Mouse (Mus musculus) gastrocnemius, postnatal 14 days (tissue): ENCODE measurements around the gene Ankrd6. TPM values are rescaled to one million over a fixed set of nuclear protein-coding genes. Genes with fewer than 3 reads are reported as not detected.

Experiments
- DNase-seq: peaks from one replicate; pipeline ENCODE4 v3.0.0; 2021; ENCODE audit warnings: mixed read lengths
- intact Hi-C: fragments of 180-260 bp; cut with DNase I; formaldehyde crosslinking; loops from one replicate; pipeline ENCODE4 v1.15.1; 2025; ENCODE audit warnings: low total_unique reads
- total RNA-seq, 2 experiments: library from RNA; stranded (reverse); gene quantifications; 2 replicates each; pipeline ENCODE4 v1.2.3; 2021

Ankrd6 gene
- total RNA-seq, 2 experiments from 2014 or later, result 2.3 TPM

- DNase-seq, result no peak
- intact Hi-C loops, result no loop called here
Measured at GRCm38 (mm10) chr4:32909996-32910395, 40.6 kb downstream of the Ankrd6 start.

DNA sequence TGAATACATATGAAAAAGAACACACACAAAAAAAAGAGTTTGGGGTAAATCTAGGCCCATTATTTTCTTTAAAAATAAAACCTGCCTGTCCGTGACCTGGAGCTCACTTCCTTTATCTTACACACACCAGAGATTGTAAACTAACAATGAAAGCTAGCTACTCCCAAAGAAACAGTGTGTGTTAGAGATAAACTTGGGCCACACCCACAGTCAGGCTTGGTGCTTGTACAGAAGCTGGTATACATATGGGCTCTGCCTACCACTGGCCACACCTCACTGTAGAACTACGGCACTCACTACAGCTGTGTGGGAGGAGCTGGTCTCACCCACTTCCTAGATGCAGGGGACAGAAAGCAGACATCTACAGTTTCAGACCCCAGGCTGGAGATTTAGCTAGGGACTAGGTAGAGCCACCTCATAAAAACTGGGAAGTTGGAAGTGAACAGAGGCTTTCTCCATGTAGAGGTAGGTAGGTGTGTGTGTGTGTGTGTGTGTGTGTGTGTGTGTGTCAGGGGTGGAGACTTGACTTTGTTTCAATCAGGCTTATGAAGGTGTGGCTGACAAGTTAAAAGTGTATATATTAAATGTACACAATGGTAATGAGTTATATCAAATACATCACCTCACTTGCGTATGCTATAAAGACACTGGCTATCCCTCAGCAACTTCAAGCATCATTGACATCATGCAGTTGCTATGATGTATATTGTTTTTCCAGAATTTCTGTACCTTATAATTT, 41.2 kb downstream of the Ankrd6 start:
- intact Hi-C loops, result no loop called here
- no peak for DNase-seq

GRCm38 (mm10) chr4:32907631-32908030, 43.0 kb downstream of the Ankrd6 start:
- DNase-seq, result no peak
- intact Hi-C loops, result no loop called here

GRCm38 (mm10) chr4:32906627-32907026, 44.0 kb downstream of the Ankrd6 start:
- intact Hi-C loops, result no loop called here
- peak; percentile 72 for DNase-seq

DNA sequence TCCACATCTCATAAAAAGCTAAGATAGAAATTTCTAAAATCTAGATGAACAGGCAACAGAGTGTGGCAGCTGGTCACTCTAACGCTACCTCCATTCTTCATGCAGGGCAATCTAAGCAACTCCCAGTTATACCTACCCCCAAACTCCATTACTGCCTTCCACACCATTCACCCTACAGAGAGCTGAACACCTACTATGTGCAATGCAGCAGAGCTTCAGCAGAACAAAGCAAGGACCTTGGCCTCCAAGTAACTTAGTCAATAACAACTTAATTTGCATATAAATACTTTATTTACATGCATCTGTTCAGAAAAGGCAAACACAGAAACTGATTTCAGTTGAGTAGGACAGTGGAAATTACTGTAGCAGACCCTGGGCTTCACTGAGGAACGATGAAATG, 44.7 kb downstream of the Ankrd6 start:
- no peak for DNase-seq
- intact Hi-C loops, result no loop called here

DNA sequence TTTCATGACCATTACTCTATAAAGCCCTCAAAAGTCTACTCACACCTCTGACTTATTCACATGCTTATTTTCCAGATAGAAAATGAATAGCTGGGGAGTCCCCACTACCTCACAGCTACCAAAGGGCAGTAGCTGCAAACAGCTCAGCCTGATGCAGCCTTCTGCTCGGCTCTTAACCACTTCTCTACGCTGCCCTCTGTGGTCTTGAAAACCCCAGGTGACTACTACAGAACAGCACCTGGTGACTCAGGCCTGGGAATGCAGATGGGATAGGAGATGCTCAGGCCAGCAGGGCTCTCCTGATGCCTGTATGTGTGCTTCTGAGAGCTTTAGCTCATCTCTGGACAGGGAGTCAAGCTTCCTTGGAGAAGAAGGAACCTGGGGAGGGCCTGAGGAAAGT, 45.3 kb downstream of the Ankrd6 start:
- intact Hi-C loops, result no loop called here
- no peak for DNase-seq

DNA sequence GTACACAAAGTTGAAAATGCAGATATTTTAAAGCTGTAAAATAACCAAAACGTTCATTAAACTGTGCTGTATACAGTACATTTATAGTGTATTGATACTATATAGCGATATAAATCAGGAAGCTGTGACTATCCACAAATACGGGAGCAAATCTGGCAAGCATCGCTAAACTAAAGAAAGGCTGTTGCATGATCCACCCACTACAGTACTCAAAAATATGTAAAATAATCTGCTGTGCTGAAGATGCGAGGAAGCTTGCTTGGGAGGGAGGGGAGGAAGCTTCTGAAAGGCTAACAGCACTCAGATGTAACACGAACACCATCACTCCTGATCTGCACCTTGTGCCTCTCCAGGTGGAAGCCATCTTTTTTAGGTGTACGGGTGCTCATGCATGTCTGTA, 46.8 kb downstream of the Ankrd6 start:
- intact Hi-C loops, result no loop called here
- DNase-seq, result no peak

- DNase-seq, result no peak
- intact Hi-C loops, result no loop called here
Measured at GRCm38 (mm10) chr4:32899051-32899450, 51.6 kb downstream of the Ankrd6 start.

DNA sequence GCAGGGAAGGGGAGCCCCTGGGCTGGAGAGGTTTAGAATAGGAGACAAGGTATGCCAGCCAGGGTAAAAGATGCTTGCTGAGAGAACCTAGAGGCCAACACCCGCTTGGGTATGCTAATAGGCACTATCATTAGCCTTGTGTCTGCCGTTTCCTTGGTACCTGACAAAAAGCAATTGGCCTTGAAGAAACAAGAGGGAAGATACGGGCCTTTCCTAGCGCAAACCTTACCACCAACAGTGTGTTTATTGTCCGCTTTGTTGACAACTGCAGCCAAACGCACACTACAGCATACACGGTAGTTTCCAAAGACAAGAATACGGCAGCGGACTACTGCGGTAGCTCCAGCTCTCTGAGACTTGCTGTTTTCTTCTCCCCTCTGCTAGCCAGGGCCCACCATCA, 59.3 kb downstream of the Ankrd6 start:
- no peak for DNase-seq
- intact Hi-C loops, result no loop called here

GRCm38 (mm10) chr4:32890735-32891098, 59.9 kb downstream of the Ankrd6 start:
- intact Hi-C loops, result no loop called here
- no peak for DNase-seq

DNA sequence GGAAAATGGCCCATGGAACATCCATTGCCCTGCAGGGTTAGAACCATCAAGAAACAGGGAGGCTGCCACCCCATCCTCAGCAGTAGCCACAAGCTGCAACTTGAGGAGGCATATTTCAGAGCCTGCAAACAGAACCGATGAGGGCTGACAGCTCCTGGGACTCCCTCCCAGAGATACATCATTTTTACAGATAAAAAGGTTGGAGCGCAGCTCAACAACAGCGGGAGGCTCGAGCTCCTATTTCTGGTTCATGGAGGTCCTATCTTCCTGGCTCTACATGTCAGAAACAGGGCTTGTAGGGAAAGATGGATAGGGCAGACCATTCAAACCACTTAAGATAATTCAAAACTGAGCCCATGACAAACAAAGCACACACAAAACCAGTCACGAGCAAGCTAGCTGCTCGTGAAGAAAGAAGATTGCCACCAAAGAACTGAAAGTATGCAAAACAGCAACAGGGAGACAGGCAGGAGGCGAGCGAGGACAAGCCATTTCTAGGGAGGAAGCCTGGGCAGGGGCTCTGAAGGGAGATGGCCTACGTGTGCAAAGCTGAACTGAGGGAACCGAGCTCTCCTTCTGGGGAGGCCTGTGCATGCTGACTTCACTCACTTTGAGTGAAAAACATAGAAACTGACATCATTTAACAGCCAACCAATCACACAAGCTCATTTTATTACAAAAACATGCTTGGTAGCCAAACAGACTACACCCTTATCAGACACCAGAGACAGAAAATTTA, 60.5 kb downstream of the Ankrd6 start:
- intact Hi-C loops, result no loop called here
- DNase-seq, result no peak

- DNase-seq, result peak; percentile 57
- intact Hi-C loops, result no loop called here
Measured at GRCm38 (mm10) chr4:32889246-32889645, 61.4 kb downstream of the Ankrd6 start.

- DNase-seq, result no peak
- intact Hi-C loops, result no loop called here
Measured at GRCm38 (mm10) chr4:32886479-32886878, 64.2 kb downstream of the Ankrd6 start.

GRCm38 (mm10) chr4:32884599-32884998, 66.0 kb downstream of the Ankrd6 start:
- intact Hi-C loops, result no loop called here
- DNase-seq, result no peak

DNA sequence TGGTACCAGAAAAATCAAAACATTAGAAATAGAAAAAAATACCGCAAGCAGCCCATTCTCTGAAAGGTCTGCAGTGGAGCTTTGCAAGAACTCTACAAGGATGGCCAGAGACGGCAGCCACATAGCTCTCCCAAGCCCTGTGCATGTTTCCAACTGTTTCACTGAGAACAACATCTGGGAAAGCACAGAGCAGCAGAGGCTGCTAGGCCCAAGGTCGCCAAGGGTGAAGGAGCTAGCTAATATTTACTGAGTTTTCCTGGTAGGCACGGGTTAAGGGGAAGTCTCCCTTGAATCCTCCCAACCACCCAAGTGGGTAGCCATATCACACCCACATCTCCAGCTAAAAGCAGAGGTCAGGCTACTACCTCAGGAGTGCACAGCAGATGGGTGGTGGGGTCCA, 69.6 kb downstream of the Ankrd6 start:
- no peak for DNase-seq
- intact Hi-C loops, result no loop called here

- intact Hi-C loops, result no loop called here
- DNase-seq, result no peak
Measured at GRCm38 (mm10) chr4:32874669-32875068, 76.0 kb downstream of the Ankrd6 start.

DNA sequence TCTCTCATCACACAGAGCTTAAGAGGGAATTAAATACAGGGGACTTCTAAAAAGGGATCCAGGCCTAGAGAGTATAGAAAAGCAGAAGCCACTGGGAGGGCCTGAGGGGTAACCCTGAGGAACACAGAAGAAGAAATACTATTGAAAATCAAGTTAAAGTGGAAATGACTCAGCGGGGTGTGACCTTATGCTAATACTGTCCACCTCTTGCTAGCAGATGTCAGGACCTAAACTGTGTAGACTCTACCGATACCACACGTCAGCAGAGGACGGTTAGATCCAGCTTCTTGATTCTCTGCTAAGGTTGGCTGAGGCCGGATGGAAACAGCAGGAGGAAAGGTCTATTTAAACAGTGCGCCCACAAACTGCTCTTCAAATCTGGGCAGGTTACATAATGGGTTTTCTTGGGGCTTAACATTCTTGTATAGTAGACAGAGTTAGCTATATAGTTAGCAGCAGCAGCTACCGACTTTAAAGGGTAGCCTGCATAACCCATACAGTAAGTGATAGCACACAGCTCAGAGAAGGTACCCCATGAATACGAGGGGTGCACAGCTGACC, 78.4 kb downstream of the Ankrd6 start:
- intact Hi-C loops, result no loop called here
- DNase-seq, result no peak

- intact Hi-C loops, result no loop called here
- no peak for DNase-seq
Measured at GRCm38 (mm10) chr4:32869370-32869769, 81.3 kb downstream of the Ankrd6 start.

GRCm38 (mm10) chr4:32868858-32869257, 81.8 kb downstream of the Ankrd6 start:
- DNase-seq, result no peak
- intact Hi-C loops, result no loop called here

DNA sequence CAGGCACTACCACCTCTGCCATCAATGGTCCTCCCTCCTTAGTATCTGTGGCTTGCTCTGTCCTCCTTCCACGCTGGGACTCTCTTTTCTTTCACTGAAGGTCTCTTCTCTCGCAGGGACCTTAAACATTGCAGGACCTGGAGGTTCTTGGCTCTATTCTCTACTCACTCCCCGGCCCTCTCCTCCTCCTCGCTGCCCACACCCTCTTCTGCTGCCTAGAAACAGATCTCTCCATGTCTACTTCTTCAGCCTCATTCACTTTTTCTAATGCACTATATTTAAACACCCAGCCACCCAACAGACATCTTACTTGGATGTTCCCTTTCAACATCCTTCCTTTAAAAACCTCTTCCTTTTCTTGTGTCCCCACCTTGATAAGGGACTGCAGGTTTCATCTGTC, 82.2 kb downstream of the Ankrd6 start:
- intact Hi-C loops, result no loop called here
- DNase-seq, result no peak

DNA sequence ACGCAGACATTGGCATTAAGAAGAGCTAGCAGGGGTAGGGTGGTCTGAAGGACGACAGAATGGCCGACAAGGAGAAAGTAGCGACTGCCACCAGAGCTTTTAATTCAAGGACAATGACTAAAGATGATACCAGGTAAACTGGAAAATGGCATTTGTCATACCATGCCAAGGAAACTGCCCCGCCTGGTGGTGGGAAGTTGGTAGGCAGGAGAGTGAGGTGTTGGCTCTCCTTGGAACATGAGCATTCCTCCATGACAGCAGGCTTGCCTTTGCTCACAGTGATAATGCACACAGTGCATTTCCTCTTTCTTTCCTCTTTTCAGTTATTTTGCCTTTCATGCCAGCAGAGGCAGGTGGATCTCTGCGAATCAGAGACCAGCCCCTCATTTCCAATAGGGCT, 83.2 kb downstream of the Ankrd6 start:
- intact Hi-C loops, result no loop called here
- DNase-seq, result no peak
